Mouse (Mus musculus) liver, embryonic 13.5 days (tissue): ENCODE measurements around the gene Slc12a6. TPM values are rescaled to one million over a fixed set of nuclear protein-coding genes. Genes with fewer than 3 reads are reported as not detected.
A peak's percentile ranks its signal among the peaks of the same experiment; 100 is the strongest.

Source experiments
- ATAC-seq: fragments of 200-750 bp; cut with Nextera tagmentation; 2 replicates; pipeline ENCODE4 v1.8.0; 2017; ENCODE audit warnings: low read depth, mild to moderate bottlenecking, moderate number of reproducible peaks, moderate library complexity
- DNase-seq: peaks from one replicate; pipeline ENCODE4 v3.0.0; 2022
- H3K27ac ChIP-seq: fragments of 300-500 bp; sonication (generic); 2 replicates; pipeline ENCODE4 v1.5.1; 2015; ENCODE audit warnings: moderate library complexity, mild to moderate bottlenecking, inconsistent platforms
- H3K27me3 ChIP-seq: fragments of 300-500 bp; sonication (generic); 2 replicates; pipeline ENCODE4 v1.6.1; 2015; ENCODE audit warnings: mild to moderate bottlenecking, inconsistent platforms
- H3K36me3 ChIP-seq: fragments of 300-500 bp; sonication (generic); 2 replicates; pipeline ENCODE4 v1.6.1; 2015; ENCODE audit warnings: mild to moderate bottlenecking, inconsistent platforms
- H3K4me1 ChIP-seq: fragments of 300-500 bp; sonication (generic); replicated peaks from 2 replicates; pipeline ENCODE4 v1.6.1; 2015; ENCODE audit warnings: inconsistent platforms
- H3K4me2 ChIP-seq: fragments of 300-500 bp; sonication (generic); 2 replicates; pipeline ENCODE4 v1.6.1; 2015; ENCODE audit warnings: inconsistent platforms, mild to moderate bottlenecking, moderate library complexity
- H3K4me3 ChIP-seq: fragments of 300-500 bp; sonication (generic); replicated peaks from 2 replicates; pipeline ENCODE4 v1.5.1; 2015; ENCODE audit warnings: mild to moderate bottlenecking, inconsistent platforms
- H3K9ac ChIP-seq: fragments of 300-500 bp; sonication (generic); 2 replicates; pipeline ENCODE4 v1.6.1; 2015; ENCODE audit warnings: mild to moderate bottlenecking, inconsistent platforms
- H3K9me3 ChIP-seq: fragments of 300-500 bp; sonication (generic); replicated peaks from 2 replicates; pipeline ENCODE4 v1.6.1; 2016; ENCODE audit warnings: inconsistent platforms
- WGBS: fragments of 180-500 bp; shearing (Covaris S2); methylation state at CpG from one replicate; pipeline ENCODE4 v1.1.7; 2015; ENCODE audit not compliant: insufficient replicate concordance; 5-methylcytosine and 5-hydroxymethylcytosine counted together
- polyA plus RNA-seq: library from polyadenylated mRNA; unstranded; fragments of >200 nt; fragmentation: Nextera tagmentation; extraction: Ambion mirVana; gene quantifications from 2 replicates; pipeline ENCODE4 v1.2.1, GENCODE M21; 2015

Slc12a6 gene
- polyA plus RNA-seq, 1 experiment from 2014 or later = 3.6 TPM

- Histone ChIP-seq H3K27ac (no peak overlapping the region), H3K36me3 (no peaks in the 10 kb centered on the region), H3K27me3 (no peaks in the 10 kb centered on the region), H3K4me1 (peaks cover 25% of the 10 kb centered on the region), H3K4me3 (no peak overlapping the region), H3K9me3 (no peaks in the 10 kb centered on the region), H3K4me2 (no peak overlapping the region), H3K9ac (no peak overlapping the region)
- ATAC-seq = no peak
- DNase-seq = no peak
Measured at GRCm38 (mm10) chr2:112393958-112394357, 128.3 kb downstream of the Slc12a6 start.

- Histone ChIP-seq H3K36me3 (no peaks in the 10 kb centered on the region), H3K4me3 (no peak overlapping the region), H3K9me3 (no peaks in the 10 kb centered on the region), H3K9ac (no peak overlapping the region), H3K27ac (peak overlapping the region; percentile 13; the same call in 1 of the 2 replicates), H3K4me2 (no peak overlapping the region), H3K4me1 (peaks cover 15% of the 10 kb centered on the region), H3K27me3 (no peaks in the 10 kb centered on the region)
- 10% methylated on average over 1 of the region's 1 CpGs for WGBS
- DNase-seq = no peak
- ATAC-seq = no peak
Measured at GRCm38 (mm10) chr2:112396649-112397048, 131.0 kb downstream of the Slc12a6 start.

GRCm38 (mm10) chr2:112407030-112407429 lies 141.4 kb downstream of the Slc12a6 start:
- DNase-seq (no peak), ATAC-seq (no peak)
- Histone ChIP-seq H3K27ac (no peak overlapping the region), H3K36me3 (peaks cover 32% of the 10 kb centered on the region), H3K9ac (no peak overlapping the region), H3K27me3 (no peaks in the 10 kb centered on the region), H3K4me2 (no peak overlapping the region), H3K4me3 (no peak overlapping the region), H3K4me1 (no peaks in the 10 kb centered on the region), H3K9me3 (no peaks in the 10 kb centered on the region)
- 87% methylated on average over 3 of the region's 3 CpGs for WGBS

Other genes with a start within 250 kb of the Slc12a6 start
- gene Olfr1311, start 241.4 kb upstream of the Slc12a6 start, polyA plus RNA-seq = not detected in 2 replicates
- gene Olfr1312, start 215.6 kb upstream of the Slc12a6 start, polyA plus RNA-seq = not detected in 2 replicates
- not detected in 2 replicates for gene Olfr1313, start 188.0 kb upstream of the Slc12a6 start, polyA plus RNA-seq
- gene Olfr1314, start 169.0 kb upstream of the Slc12a6 start, polyA plus RNA-seq = not detected in 2 replicates
- not detected in 2 replicates for gene Olfr1315-ps1, start 150.4 kb upstream of the Slc12a6 start, polyA plus RNA-seq
- gene Olfr1316, start 130.8 kb upstream of the Slc12a6 start, polyA plus RNA-seq = not detected in 2 replicates
- not detected in 2 replicates for gene Olfr1317, start 125.5 kb upstream of the Slc12a6 start, polyA plus RNA-seq
- not detected in 2 replicates for gene Olfr1318, start 111.6 kb upstream of the Slc12a6 start, polyA plus RNA-seq
- 2.7 and 2.8 TPM in 2 replicates for gene Lpcat4, start 26.4 kb upstream of the Slc12a6 start, polyA plus RNA-seq
- not detected in 2 replicates for gene Nutm1, start 6.5 kb upstream of the Slc12a6 start, polyA plus RNA-seq
- 199 and 208 TPM in 2 replicates for gene Nop10, start 3.9 kb upstream of the Slc12a6 start, polyA plus RNA-seq
- not detected in 2 replicates for gene Gm21985, start 489 bp downstream of the Slc12a6 start, polyA plus RNA-seq
- 48.0 and 50.9 TPM in 2 replicates for gene Emc4, start 102.2 kb downstream of the Slc12a6 start, polyA plus RNA-seq
- gene Katnbl1, start 113.4 kb downstream of the Slc12a6 start, polyA plus RNA-seq = 21.8 and 29.3 TPM in 2 replicates
- 16.0 and 16.7 TPM in 2 replicates for gene Emc7, start 189.2 kb downstream of the Slc12a6 start, polyA plus RNA-seq
- gene Chrm5, start 214.9 kb downstream of the Slc12a6 start, polyA plus RNA-seq = not detected in 2 replicates
- gene Aven, start 227.1 kb downstream of the Slc12a6 start, polyA plus RNA-seq = 6.2 and 7.5 TPM in 2 replicates